Mouse (Mus musculus): ENCODE measurements around the gene Tex11.
"Not testable (repeated sequence)": the region's sequence is repeated elsewhere in the genome, so short reads cannot be mapped to it uniquely, and the experiment has no call there.

Gene Tex11

DNA sequence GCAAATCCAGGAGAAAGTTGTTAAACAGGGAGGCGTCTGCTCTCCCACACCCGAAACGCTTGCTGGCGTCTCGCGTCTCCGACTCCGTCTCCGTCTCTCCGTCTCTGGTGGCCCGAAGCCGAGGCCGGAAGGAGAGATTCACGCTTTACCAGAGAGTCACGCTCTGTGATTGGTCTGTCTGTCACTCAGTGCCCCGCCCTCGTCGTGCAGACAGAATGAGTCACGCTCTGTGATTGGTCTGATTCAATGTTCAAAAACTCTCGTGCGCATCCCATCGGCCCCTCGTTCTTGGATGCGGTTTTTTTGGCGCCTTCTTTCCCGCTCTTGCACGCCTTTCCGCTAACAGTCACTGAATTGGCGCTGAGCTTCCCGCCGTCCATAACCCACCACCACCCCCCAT, at the start of gene Tex11:
Gene Tex11 (minus strand): TSS at position 127 of the 400 bp plus-strand sequence.
- DNase-seq = no peak

DNA sequence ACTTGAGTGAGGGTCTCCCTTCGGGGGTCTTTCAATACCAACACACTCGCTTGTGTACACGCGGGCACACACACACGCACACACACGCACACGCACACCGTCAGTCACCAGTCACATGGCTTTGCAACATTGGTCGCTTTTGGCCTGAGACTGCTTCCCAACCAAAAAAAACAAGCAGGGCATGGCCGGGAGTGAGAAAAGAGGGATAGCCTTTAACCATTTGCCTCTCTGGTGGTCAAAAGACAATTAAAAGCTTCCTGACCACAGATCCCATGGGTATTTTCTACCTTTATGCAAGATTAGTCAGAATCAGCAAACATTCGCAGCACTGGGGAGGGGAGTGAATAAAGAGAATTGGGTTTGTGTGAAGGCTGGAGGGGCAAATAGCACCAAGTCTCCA, 26.5 kb upstream of the Tex11 start, which contains the start of gene Slc7a3:
Gene Slc7a3 (minus strand): TSS at position 101 of the 400 bp plus-strand sequence.
- no peak for DNase-seq

DNA sequence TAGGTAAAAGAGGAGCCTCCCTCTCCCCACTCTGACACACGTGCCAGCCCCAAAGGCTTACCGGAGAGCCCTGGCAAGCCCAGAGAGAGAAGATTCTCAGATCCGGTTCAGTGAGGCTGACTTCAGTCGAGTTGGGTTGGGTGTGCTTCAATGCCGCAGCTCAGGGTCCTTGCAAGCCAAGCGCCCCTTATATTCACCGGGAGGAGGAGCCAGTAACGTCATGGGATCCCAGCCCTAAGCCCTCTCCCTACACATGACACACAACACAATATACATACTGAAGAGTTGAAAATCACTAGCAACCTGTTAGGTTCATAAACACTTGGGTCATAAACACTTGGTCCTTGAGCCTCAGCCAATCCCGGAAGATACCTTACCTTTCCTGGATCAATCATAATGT, 25.7 kb upstream of the Tex11 start:
- not testable (repeated sequence) for DNase-seq

DNA sequence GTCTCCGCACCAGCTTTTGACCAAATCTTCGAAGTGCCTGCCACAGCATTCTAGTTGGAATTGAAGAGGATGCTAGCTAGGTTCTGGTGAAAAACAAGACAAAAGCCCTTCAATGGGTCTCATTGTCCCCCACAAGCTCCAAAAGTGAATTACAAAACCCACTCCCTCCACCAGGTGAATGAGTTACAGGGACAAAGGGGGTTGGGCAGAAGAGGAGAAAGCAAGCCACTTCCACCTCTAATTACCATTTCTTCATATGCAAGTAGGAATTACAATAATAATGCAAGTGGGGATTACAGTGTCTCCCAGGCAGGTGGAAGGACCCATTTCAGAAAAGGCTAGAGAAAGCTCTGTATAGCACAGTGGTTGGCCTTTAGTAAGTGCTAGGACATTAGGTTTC, 24.7 kb upstream of the Tex11 start:
- DNase-seq = no peak

DNA sequence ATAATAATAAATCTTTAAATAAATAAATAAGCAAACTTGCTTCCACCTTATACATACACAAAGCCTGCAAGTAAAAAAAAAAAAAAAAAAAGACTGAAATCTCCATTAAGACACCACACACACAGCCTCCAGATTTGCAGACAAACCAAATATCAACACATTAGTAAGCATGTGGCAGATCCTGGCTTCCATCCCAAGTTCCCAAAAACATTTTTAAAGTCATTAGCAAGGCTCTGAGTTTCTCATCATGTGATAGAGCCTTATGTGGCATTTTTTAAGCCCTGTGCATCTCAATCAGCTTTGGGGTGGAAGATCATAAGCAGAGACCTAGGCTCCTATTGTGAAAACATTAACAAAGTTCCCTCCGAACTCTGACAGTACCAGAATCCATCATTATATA, 5.8 kb upstream of the Tex11 start:
- DNase-seq = no peak

DNA sequence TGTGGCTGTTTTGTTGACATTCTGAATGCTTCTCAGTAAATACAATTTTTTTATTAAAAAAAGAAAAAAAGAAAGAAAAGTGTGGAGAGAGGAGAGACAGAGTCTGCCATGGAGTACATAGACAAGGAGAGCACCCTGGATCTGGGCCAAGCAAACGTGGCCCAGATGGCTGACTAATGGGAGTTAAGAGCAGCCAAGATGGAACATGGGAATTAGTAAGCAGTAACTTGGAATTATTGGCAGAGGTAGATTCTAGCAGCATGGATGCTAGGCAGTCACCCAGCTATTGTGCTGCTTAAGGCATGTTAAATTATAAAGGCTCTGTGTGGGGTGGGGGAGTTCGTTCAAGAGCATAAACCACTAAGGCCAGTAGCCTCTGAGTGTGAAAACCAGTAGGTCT, 4.0 kb upstream of the Tex11 start:
- no peak for DNase-seq

DNA sequence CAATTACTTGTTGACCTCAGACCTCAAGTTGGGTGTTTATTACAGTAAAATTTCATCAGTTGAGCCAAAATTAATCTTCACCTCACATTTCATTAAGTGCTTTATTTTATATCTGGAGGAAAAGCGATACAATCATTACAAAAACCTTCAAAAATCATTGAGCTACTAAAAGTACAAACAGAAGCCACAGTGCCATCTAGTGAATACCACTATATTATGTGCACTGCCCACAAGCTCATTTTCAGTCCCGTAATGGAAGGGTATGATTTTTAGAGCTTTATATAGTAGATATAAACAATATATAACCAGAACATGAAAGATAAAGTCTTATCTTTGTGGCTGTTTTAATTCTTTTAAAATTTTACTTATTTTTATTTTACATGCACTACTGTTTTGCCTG, 115.8 kb downstream of the Tex11 start:
- DNase-seq = no peak

DNA sequence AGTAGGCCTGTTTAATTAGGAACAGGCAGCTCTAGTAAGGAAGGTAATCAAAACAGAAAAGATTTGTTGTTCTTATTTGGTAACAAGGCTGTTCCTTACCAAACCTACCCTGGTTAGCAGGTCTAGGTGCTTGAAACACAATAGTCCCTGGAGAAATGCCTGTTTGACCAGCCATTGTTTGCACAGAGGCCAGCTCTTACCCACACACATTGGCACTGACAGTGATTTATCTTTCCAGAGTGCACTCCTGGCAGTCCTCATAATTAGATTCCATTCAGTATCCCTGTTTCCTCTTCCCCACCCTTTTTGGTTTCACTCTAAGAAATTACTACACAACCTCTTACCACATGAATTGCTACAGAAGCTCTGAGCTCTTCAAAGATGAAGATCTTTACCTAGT, 220.3 kb downstream of the Tex11 start:
- no peak for DNase-seq

DNA sequence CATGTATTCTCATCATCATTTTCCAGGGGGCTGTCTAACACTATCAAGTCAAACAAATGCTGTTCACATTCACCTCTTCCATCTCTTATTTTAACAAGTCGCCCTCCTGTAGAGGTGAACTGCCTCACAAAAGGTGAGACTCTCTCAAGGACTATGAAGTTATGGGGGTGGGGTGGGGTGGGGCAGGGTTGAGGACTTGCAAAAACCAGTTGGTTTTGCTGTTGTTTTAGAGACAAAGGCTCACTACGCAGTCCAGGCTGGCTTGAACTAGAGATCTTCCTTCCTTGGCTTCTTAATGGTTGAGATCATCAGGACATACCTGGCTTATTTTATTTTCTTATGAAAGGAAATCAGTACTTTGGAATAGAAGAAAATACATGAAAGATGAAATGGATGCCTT, 226.7 kb downstream of the Tex11 start:
- no peak for DNase-seq

DNA sequence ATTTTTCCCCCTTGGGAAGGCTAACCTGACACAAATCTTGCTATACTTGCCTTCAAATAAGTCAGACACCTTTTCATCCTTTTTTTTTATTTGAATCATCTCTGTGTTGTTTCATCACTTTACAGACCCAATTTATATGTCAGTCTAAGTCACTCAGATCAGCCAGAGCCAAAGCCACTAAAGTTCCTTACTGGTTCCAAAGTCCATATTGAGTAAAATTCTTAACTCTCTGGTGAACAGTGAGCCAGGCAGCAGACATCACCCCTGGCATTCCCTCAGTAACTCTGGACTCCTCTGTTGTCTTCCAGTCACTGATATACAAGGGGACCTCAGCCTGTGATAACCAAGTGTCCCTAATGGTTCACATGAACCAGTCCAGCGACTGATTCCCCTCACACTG, 233.9 kb downstream of the Tex11 start:
- DNase-seq = no peak

DNA sequence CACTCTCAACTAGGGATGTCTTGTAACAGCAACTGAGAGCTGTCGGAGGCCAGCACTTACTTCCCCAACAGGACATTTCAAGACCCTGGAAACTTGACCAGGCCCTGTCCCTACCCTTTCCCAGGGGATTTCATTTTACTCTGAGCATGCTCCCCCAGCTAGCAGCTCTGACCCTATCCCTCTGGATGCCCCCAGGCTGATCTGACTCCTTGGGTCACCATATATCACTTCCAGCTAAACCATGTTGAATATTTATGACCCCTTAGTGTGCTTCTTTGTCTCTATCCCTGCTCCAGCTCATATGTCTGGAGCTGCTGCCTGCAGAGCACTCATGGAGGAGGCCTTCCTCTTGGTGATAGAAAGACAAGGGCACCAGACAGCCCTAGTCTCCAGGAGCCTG, 238.3 kb downstream of the Tex11 start:
- no peak for DNase-seq

DNA sequence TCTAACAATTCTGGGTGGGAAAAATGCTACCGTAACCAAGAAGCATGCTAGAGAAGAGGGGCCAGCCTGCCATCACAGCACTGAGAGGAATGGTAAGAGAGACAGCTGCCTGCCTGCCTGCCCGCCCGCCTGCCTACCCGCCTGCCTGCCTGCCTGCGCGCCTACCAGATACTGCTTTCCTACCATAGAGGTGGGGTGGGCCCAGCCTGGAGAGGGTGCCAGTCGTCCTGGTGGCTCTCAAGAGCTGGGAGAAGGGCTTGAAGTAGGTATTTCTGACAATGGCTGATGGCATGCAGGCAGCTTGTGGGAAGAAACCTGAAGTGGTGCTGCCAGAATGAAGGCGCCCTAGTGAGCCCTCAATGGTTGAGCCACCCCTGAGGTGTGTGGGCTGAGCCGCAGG, 240.8 kb downstream of the Tex11 start:
- DNase-seq = no peak

DNA sequence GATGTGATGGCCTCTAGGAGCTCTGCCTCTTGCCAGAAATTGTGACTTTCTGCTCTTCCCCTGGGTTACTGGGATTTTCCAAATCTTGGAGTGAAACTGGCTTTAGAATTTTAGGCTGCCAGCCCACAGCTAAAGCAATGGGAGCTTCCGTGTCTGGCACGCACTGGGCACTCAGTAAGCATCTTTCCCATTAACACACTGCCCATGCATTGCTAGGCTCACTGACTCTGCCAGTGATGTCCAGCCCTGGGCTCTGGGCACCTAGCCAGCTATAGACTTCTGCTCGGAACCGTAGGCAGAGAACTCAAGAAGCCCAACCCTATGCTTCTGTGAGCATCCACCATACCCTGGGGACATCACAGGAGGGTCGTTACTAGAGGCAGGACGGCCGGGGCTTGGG, 243.7 kb downstream of the Tex11 start:
- no peak for DNase-seq

DNA sequence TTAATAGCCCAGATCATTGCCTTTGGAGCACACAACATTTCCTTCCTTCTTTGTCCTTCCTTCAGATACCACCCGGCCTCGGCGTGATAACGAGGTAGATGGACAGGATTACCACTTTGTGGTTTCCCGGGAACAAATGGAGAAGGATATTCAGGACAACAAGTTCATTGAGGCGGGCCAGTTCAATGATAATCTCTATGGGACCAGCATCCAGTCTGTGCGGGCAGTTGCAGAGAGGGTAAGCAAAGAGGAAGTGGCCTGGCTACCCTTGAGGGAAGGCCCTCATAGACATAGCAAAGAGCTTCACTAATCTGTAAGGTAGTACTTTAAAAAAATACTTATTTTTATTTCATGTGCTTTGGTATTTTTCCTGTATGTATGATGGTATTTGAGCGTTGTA, 245.3 kb downstream of the Tex11 start:
- DNase-seq = no peak

DNA sequence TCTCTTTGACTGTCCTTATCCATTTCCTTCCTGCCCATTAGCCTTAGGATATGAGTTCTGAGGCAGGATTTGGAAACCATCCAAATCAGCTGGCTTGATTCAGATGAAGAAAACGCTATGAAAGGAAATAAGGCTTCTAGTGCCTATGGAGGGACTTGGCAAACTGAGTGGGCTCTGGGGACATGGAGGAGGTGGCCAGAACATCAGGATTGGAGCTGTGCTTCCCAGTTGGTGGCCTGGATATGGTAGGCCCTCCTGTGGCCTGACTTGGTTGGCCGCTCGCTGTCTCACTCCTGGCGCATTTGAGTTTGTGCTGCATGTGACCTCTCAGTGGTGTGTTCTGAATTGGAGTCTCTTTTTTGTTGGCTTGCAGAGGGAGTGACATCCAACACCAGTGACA, 248.3 kb downstream of the Tex11 start:
- no peak for DNase-seq

DNA sequence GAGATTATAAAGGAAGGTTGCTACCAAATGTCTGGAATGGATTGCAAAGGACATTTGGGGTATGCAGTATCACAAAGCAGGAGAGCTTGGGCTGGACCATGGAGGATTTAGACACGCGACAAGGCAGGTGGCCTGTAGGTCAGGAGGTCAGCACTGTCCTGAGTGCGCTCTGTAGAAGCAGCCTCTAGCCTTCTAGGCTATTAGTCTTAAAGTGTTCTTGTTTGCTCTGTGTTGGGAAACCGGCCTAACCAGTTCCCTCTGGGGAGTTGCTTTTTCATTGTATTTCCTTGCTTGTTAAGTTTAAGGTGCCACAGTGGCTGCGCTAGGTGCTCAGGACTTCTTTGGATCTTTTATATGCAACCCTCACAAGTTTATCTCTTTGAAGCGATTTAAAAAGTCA, 257.4 kb downstream of the Tex11 start:
- DNase-seq = no peak

DNA sequence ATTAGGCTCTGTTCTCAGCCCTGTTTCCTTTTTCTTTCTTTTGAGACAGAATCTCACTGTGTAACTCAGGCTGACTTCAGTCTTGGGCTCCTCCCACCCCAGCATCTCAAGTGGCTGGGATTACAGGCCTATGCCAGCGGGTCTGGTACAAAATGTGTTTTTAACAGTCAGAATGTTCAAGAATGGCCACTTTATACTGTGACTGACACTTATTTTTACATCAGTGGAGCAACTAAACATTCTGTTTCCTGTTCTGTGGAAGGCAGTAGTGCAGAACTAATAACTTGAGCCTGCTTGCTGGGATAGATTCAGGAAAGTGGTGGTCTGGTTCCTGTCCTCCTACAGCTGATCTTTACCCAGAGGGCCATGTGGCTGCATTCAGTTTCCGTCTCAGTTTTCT, 258.8 kb downstream of the Tex11 start:
- DNase-seq = no peak

DNA sequence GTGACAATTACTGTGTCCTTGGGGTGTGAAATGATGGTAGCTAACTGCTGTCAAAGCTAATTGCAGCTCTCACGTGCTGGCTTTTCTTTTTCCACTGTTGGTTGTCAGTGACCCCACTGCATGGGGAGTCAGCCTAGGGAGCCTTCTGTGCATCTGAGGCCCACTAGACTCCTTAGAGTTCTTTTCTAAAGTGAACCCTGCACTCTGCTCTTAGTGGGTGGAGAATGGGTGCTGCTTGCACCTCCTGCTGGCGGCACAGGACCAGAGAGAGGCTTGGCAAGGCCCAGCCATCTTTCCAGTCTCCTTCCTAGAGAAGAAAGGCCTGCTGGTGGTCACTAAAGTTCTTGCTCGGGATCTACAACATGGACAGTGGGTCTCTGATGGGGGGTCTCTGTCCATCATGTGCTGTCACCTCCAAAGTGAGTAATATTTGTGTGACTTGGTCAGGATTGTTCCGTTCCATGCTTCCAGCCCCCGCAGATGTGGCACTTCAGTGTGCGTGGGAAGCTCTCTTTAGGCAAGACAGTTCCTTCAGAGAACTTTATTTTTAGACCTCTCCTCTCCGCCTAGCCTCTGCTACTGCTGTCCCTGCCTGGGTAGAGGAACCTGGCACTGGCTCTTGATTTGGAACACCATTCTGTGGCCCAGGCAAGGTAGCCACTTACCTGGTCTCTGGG, 261.5 kb downstream of the Tex11 start:
- DNase-seq = no peak

DNA sequence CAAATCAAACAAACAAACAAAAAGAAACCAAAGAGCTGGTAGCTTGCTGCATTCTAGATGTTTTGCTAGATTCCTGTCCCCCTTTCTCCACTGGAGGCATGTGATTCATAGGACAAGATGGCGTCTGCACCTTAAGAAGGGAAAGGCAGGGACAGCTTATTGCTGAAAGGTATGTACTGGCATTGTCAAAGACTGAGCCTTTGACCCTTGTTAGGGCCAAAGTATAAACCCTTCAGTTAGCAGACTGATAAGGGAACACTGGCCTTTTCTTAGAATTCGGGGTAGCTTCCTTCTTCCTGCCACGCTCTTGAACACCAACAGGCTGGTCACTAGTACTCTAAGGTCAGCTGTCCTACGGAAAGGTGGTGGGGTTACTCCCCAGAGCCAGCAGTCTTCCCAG, 262.1 kb downstream of the Tex11 start:
- no peak for DNase-seq

DNA sequence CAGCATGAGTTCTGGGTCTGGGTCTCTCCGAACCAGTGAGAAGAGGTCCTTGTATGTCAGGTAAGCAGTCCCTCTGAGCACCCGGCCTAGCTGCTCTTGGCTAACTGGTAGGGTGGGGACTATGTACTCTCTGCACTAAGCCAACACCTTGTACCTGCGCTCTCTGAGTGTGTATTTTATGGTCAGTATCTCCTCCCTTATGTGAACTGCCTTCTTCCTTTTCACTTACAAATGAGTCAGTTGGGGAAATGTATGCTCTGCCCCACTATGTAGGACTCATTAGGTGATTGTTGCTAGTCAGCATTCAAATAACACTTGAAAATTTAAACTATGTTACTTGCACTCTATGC, 262.8 kb downstream of the Tex11 start:
- no peak for DNase-seq

DNA sequence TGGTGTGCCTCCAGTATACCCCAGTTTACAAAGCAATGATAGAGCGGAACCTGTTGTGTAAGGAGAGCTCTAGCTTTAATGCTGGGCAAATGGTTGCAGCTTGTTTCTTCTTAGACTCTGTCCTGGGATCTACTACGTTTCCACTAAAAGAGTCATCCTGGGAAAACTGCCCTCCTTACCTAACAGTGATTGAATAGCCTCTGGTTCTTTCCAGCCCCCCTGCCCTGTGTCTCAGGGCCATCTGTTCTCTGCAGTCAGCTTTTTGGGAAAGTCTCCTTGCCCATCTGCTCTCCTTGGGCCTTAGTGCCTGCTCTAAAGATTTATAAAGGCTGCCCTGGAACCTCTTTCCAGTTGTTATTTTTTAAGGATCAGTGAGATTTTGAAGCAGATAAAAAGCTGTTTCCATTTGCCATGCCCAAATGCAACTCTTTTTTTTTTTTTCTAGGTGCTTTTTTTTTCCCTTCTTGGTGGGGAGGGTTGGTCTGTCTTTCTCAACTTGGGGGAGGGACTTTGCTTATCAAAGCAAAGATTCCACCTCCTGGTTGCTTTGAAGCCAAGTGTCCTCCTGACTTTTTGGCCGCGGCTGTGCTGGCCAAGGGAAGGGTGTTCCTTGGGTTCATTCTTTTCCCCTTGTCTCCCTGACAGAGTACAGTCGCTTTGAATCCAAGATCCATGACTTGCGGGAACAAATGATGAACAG, 263.3 kb downstream of the Tex11 start:
- no peak for DNase-seq

DNA sequence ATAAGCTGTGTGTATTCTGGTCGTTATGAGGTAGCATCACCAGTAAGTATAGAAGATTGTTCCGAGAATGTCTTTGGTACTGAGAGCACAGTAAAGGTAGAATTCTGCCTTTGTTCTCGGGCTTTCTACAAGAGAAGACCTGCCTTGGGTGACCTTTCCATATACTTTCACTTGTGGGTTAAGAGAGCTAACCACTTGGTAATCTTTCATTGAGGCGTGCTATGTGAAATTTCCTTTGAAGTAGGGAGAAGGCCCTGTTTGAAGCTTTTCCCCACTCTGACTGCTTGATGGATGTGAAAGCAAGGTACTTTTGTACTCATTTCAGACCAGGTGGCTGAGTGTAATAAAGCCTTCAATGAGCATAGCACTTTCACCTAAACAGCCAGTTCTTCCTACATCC, 270.1 kb downstream of the Tex11 start:
- DNase-seq = no peak
